Mouse (Mus musculus) c-Kit-positive CD71-positive TER-119-positive erythroid progenitor cells, embryonic 14.5 days (primary cell): ENCODE measurements around the gene Mesp1.

Source experiments
- DNase-seq: peaks from one replicate; pipeline ENCODE4 v3.0.0-alpha.2; 2013; ENCODE audit warnings: low spot score

Mesp1 gene

DNA sequence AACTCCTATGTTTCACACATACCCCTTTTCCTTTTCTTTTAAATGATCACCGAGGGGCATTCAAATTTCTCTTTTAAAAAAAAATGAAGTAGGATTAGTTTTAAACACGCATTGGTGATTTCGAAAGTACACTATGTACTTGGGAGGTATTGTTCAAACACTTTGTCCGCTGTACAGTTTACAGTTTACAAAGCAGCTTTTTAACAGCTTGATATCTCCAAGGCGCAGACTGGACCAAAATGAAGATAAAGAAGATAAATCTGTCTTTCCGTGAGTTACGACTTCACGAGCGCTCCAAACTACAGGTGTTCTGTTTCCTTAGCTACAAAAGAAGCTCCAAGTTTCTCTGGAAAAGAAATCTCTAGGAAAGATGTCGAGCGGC is 51.3 kb downstream of the Mesp1 start:
- DNase-seq: no peak
